Mouse (Mus musculus) hindbrain, embryonic 14.5 days (tissue): ENCODE data around the gene Surf4. TPM values are rescaled to one million over a fixed set of nuclear protein-coding genes. Genes with fewer than 3 reads are reported as not detected.

ENCODE experiments used
- ATAC-seq: fragments of 200-750 bp; cut with Nextera tagmentation; 2 replicates; pipeline ENCODE4 v1.8.0; 2017; ENCODE audit warnings: moderate number of reproducible peaks, mild to moderate bottlenecking, moderate TSS enrichment, moderate library complexity; ENCODE audit not compliant: low FRiP score
- DNase-seq: peaks from one replicate; pipeline ENCODE4 v3.0.0-alpha.2; 2015; ENCODE audit warnings: low spot score
- H3K27ac ChIP-seq: fragments of 300-500 bp; sonication (generic); 2 replicates; pipeline ENCODE4 v1.5.1; 2014; ENCODE audit warnings: mild to moderate bottlenecking, moderate library complexity
- H3K27me3 ChIP-seq: fragments of 300-500 bp; sonication (generic); 2 replicates; pipeline ENCODE4 v1.6.1; 2014; ENCODE audit warnings: mild to moderate bottlenecking, low read length, mixed read lengths; ENCODE audit not compliant: control insufficient read depth, insufficient read depth
- H3K36me3 ChIP-seq: fragments of 300-500 bp; sonication (generic); replicated peaks from 2 replicates; pipeline ENCODE4 v1.6.1; 2014; ENCODE audit not compliant: control insufficient read depth, insufficient read depth
- H3K4me1 ChIP-seq: fragments of 300-500 bp; sonication (generic); replicated peaks from 2 replicates; pipeline ENCODE4 v1.6.1; 2014; ENCODE audit warnings: antibody characterized with exemption, low read length, mixed read lengths; ENCODE audit not compliant: control insufficient read depth, insufficient read depth
- H3K4me2 ChIP-seq: fragments of 300-500 bp; sonication (generic); replicated peaks from 2 replicates; pipeline ENCODE4 v1.6.1; 2014; ENCODE audit warnings: mild to moderate bottlenecking, moderate library complexity
- H3K4me3 ChIP-seq: fragments of 300-500 bp; sonication (generic); replicated peaks from 2 replicates; pipeline ENCODE4 v1.5.1; 2014; ENCODE audit warnings: mild to moderate bottlenecking, low read length
- H3K9ac ChIP-seq: fragments of 300-500 bp; sonication (generic); 2 replicates; pipeline ENCODE4 v1.6.1; 2014
- H3K9me3 ChIP-seq: fragments of 300-500 bp; sonication (generic); 2 replicates; pipeline ENCODE4 v1.6.1; 2016; ENCODE audit warnings: low read length; ENCODE audit not compliant: control insufficient read depth
- WGBS: fragments of 180-500 bp; shearing (Covaris S2); extraction: QIAGEN DNeasy Blood & Tissue Kit; methylation state at CpG from one replicate; pipeline ENCODE4 v1.1.7; 2014; 5-methylcytosine and 5-hydroxymethylcytosine counted together
- polyA plus RNA-seq: library from polyadenylated mRNA; unstranded; fragments of >200 nt; fragmentation: Nextera tagmentation; extraction: Ambion mirVana; gene quantifications from 2 replicates; pipeline ENCODE4 v1.2.1, GENCODE M21; 2014

Surf4 gene
- polyA plus RNA-seq, 1 experiment from 2014 or later, result 109 TPM

DNA sequence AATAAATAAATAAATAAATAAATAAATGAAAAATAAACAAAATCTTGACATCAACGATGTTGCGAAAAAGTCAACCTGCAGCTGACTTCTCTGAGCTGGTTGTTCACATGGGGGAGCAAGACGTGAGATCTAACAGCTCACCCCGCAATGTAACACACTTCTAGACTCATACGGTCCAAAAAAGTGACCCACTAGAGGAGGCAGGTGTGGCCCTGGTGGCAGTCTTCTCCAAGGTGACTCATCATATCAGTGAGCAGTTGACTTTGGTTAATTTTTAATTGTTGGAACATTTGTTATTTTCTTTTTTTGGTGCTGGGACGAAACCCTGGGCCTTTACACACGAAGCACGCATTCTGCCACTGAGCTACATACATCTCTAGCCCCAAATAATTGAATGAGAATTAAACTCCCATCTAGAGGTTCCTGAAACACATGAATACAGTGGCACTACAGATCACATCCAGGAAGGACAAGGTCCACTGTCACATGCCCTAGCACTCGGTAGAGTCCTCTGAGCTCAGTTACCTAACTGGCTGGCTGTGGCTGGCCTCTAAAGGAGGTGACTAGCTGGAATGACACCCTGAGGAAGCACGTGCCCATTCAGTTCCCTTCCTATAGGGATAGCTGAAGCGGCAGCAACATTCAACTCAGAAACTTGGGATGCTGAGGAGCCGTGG lies 23.2 kb upstream of the Surf4 start:
- no peak for ATAC-seq
- H3K4me1 ChIP-seq, result no peaks in the 10 kb centered on the region; the same call in 1 of the 2 replicates
- H3K36me3 ChIP-seq, result peaks cover 87% of the 10 kb centered on the region
- no peaks in the 10 kb centered on the region for H3K27me3 ChIP-seq
- H3K27ac ChIP-seq, result no peak overlapping the region
- no peaks in the 10 kb centered on the region for H3K9me3 ChIP-seq
- no peak overlapping the region for H3K9ac ChIP-seq
- DNase-seq, result no peak
- H3K4me2 ChIP-seq, result no peak overlapping the region
- no peak overlapping the region for H3K4me3 ChIP-seq
- WGBS, result 96% methylated on average over 12 of the region's 12 CpGs

DNA sequence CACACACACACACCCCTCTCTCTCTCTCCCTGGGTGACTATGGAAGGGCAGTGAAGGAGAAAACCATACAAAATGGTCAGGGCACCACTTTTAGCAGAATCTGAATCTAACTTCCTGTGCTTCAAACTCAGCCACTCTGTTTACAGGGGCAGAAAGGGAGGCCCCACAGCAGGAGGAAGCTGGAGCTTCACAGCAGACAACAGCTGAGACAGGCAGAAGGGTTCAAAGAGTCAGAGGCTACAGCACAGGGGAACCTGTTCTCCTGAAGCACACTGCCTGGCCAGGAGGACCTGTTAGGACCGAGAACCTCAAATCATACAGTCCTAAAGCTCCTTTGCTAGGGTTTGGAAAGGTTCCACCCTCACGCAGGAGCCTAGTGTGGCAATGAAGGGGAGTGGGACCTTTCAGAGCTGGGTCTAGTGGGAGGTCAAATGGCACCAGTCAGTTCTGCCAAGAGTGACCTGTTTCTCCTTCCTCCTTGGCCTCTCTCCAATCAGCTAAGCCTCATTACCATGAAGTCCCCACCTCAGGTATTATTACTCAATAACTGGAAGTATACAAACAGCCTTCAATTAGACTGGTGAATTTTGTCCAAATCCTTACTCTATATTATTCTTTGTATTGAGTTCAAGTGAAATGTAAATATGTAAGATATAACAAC lies 21.1 kb upstream of the Surf4 start:
- WGBS, result 93% methylated on average over 2 of the region's 2 CpGs
- Histone ChIP-seq H3K4me2 (no peak overlapping the region), H3K9ac (no peak overlapping the region), H3K4me1 (no peaks in the 10 kb centered on the region), H3K4me3 (no peak overlapping the region), H3K9me3 (no peaks in the 10 kb centered on the region), H3K27ac (no peak overlapping the region), H3K36me3 (peaks cover 84% of the 10 kb centered on the region), H3K27me3 (no peaks in the 10 kb centered on the region)
- no peak for ATAC-seq
- DNase-seq, result no peak

DNA sequence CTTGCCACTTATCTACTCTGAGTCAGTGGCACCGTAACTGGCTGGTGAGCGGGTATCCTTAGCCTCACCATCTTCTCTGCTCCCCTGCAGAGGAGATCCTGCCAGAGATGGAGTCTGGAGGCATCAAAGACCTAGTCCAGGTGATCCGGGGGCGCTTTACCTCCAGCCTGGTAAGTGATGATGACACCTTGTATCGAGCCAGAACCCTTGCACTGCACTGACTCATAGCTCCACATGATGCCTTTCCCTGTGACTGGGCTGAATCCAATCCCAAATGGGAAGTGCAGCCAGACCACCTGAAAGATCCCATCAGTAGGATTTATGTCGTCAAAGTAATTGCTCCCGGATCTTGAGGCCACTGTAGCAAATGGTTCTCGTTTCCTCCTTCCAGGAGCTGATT lies 19.1 kb upstream of the Surf4 start:
- ATAC-seq (no peak), DNase-seq (no peak)
- H3K4me3 ChIP-seq, result no peak overlapping the region
- H3K4me1 ChIP-seq, result no peaks in the 10 kb centered on the region
- H3K27me3 ChIP-seq, result no peaks in the 10 kb centered on the region
- H3K36me3 ChIP-seq, result peaks cover 71% of the 10 kb centered on the region
- no peak overlapping the region for H3K4me2 ChIP-seq
- WGBS, result 94% methylated on average over 8 of the region's 8 CpGs
- no peaks in the 10 kb centered on the region for H3K9me3 ChIP-seq
- no peak overlapping the region for H3K9ac ChIP-seq
- no peak overlapping the region for H3K27ac ChIP-seq

DNA sequence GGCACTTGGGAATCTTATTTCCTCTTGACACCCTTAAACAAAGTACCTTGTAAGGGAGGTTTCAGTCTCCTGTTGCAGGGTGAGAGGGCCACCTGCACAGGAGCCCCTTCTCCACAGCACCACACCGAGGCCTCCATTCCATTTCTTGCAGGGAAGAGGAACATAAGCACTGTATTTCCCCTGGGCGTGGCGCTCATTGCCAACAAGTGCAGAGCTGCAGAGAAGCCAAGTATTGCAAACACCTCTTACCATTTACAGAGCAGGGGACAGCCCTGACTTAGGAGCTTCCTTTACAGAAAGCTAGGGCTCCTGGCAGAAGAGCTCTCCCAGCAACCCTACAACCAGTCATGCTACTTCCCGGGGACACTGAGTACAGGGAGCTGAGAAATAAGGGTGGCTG lies 18.5 kb upstream of the Surf4 start:
- peaks cover 70% of the 10 kb centered on the region for H3K36me3 ChIP-seq
- no peaks in the 10 kb centered on the region for H3K27me3 ChIP-seq
- ATAC-seq (no peak), DNase-seq (no peak)
- H3K4me2 ChIP-seq, result no peak overlapping the region
- no peak overlapping the region for H3K27ac ChIP-seq
- WGBS, result 96% methylated on average over 4 of the region's 4 CpGs
- no peak overlapping the region for H3K4me3 ChIP-seq
- no peaks in the 10 kb centered on the region for H3K9me3 ChIP-seq
- no peak overlapping the region for H3K9ac ChIP-seq
- H3K4me1 ChIP-seq, result no peaks in the 10 kb centered on the region

DNA sequence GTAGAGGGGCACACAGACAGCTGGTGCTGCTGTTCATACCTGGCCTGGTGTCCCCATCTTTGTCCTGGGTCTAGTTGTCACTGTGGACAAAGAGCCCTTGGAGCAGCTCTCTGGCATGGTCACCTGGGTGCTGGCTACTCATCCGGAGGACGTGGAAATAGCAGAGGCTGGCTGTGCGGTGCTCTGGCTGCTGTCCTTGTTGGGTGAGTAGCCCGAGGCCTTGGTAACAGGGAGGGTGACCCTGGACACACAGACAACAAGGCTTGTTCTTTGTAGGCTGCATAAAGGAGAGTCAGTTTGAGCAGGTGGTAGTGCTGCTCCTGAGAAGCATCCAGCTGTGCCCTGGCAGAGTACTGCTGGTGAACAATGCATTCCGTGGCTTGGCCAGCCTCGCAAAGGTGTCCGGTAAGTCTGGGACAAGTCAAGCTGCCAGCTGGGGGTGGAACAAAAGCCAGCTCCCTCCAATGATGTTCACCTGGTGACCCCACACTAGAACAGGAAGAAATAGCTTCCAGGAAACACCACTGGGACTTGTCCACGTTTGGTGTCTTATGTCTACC lies 17.7 kb upstream of the Surf4 start:
- ATAC-seq, result no peak
- no peak for DNase-seq
- Histone ChIP-seq H3K27ac (no peak overlapping the region), H3K9ac (no peak overlapping the region), H3K9me3 (no peaks in the 10 kb centered on the region), H3K4me2 (no peak overlapping the region), H3K4me3 (no peak overlapping the region), H3K27me3 (no peaks in the 10 kb centered on the region), H3K4me1 (no peaks in the 10 kb centered on the region), H3K36me3 (peaks cover 63% of the 10 kb centered on the region)
- WGBS, result 87% methylated on average over 8 of the region's 8 CpGs

DNA sequence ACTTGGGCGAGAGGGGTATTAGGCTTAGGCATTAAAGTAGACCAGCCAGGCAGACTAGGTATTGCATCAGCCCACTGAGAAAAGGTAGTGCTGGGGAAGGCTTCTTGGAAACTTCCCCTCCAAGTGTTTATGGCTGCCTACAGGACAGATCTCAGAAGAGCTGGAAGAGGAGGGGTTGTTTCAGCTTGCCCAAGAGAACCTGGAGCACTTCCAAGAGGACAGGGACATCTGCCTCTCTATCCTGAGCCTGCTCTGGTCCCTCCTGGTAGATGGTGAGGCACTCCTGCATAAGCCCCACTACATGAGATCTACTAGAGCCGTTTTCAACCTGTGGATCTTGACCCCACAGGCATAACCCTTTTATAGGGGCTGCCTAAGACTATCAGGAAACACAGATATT lies 16.7 kb upstream of the Surf4 start:
- ATAC-seq, result no peak
- no peak for DNase-seq
- H3K27ac ChIP-seq, result no peak overlapping the region
- H3K4me3 ChIP-seq, result no peak overlapping the region
- peaks cover 52% of the 10 kb centered on the region for H3K36me3 ChIP-seq
- no peaks in the 10 kb centered on the region for H3K27me3 ChIP-seq
- H3K4me1 ChIP-seq, result no peaks in the 10 kb centered on the region
- 91% methylated on average over 2 of the region's 2 CpGs for WGBS
- H3K9ac ChIP-seq, result no peak overlapping the region
- no peaks in the 10 kb centered on the region for H3K9me3 ChIP-seq
- H3K4me2 ChIP-seq, result no peak overlapping the region

DNA sequence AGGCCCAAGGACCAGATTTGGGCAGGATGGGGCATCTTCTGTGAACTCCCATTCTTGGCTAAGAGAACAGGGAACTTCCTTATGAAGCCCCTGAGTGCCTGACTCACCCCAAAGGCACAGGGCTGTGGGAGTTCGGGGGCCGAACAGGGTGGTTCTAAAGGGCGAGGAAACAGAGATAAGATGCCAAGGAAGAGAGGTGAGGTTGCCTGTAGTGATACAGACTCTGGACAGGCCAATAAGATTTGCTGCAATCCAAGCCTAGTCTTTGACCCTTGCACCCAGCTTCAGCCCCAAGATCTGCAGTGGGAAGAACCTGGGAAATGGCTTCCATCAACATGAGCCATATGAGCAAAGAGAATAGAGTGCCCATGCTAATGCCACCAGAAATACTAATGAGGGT lies 9.5 kb upstream of the Surf4 start:
- no peak overlapping the region for H3K4me3 ChIP-seq
- ATAC-seq, result no peak
- H3K9me3 ChIP-seq, result no peaks in the 10 kb centered on the region
- 83% methylated on average over 3 of the region's 3 CpGs for WGBS
- no peak overlapping the region for H3K4me2 ChIP-seq
- no peak overlapping the region for H3K27ac ChIP-seq
- no peaks in the 10 kb centered on the region for H3K27me3 ChIP-seq
- H3K4me1 ChIP-seq, result no peaks in the 10 kb centered on the region
- H3K36me3 ChIP-seq, result peaks cover 9% of the 10 kb centered on the region; the same call in 1 of the 2 replicates
- DNase-seq, result no peak
- H3K9ac ChIP-seq, result no peak overlapping the region

DNA sequence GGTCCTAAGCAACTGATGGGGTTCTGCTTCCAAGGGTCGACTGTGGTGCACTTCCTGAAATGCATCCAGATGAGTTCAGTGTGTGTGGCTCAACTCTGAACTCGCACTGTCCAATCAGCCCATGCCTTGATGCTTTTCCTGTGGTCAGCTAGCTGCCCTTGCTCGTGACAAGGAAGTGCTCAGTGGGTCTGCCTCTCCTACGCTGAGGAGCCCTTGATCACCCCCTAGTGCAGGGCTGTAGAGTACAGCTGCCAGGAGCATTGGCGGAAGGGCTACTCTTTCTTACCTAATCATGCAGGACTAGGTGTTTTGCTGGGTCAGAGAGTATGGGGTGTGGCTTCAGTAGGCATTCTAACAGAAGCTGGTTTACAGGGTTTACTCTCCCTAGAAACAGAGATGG lies 7.8 kb upstream of the Surf4 start:
- H3K4me3 ChIP-seq, result no peak overlapping the region
- no peak overlapping the region for H3K4me2 ChIP-seq
- WGBS, result 52% methylated on average over 5 of the region's 5 CpGs
- H3K9me3 ChIP-seq, result no peaks in the 10 kb centered on the region
- H3K27ac ChIP-seq, result no peak overlapping the region
- no peak overlapping the region for H3K9ac ChIP-seq
- H3K36me3 ChIP-seq, result no peaks in the 10 kb centered on the region
- no peak for DNase-seq
- H3K27me3 ChIP-seq, result no peaks in the 10 kb centered on the region
- ATAC-seq, result no peak
- no peaks in the 10 kb centered on the region for H3K4me1 ChIP-seq

DNA sequence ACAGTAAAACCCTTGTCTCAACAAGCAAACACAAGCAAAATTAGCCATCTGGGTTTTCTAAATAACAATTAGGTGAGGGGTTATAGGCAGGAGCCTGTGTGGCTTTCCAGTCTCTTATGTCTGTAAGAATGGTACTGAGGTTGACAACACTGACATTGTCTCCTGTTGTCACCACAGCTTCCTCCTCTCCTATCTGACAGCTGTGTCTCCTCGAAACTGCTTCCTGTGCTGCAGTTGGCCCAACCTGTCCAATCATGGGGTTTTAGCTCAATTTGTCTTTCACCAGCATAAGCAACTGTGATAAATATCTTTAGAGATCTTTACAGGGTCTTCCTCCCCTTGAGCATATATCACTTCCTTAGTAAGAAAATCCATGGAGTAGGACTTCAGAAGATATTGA lies 2.7 kb upstream of the Surf4 start:
- H3K27me3 ChIP-seq, result no peaks in the 10 kb centered on the region
- no peak overlapping the region for H3K4me3 ChIP-seq
- DNase-seq (no peak), ATAC-seq (no peak)
- 80% methylated on average over 1 of the region's 1 CpGs for WGBS
- H3K9ac ChIP-seq, result no peak overlapping the region
- H3K9me3 ChIP-seq, result no peaks in the 10 kb centered on the region
- no peak overlapping the region for H3K27ac ChIP-seq
- 0 out of 2 replicates have a peak, but pooled peaks cover 1% of the 10 kb centered on the region for H3K36me3 ChIP-seq
- peaks cover 13% of the 10 kb centered on the region for H3K4me1 ChIP-seq
- no peak overlapping the region for H3K4me2 ChIP-seq
